Mouse (Mus musculus): ENCODE results near the gene Nin. TPM values are rescaled to one million over a fixed set of nuclear protein-coding genes. Genes with fewer than 3 reads are reported as not detected.
A peak's percentile ranks its signal among the peaks of the same experiment; 100 is the strongest.
"Not testable (repeated sequence)": the region's sequence is repeated elsewhere in the genome, so short reads cannot be mapped to it uniquely, and the experiment has no call there.

Nin gene
- total RNA-seq, 1 experiment, result 13.9 TPM

- in situ Hi-C loops (cut with MboI; ENCODE audit: low sequenced_read_pairs in 2 of 2, unreplicated experiment in 2 of 2), result no loop called here
- no peak overlapping the region for H3K27ac ChIP-seq (ENCODE audit: insufficient read depth, low read depth, low read length, poor library complexity, severe bottlenecking)
Measured at GRCm38 (mm10) chr12:70144637-70145448, 31.3 kb upstream of the Nin start.

GRCm38 (mm10) chr12:70144106-70144587 is 30.6 kb upstream of the Nin start:
- H3K36me3 ChIP-seq (ENCODE audit: control insufficient read depth, insufficient read depth, low read length, poor library complexity, severe bottlenecking); in situ Hi-C loops (cut with MboI; ENCODE audit: low sequenced_read_pairs in 2 of 2, unreplicated experiment in 2 of 2); DNase-seq (ENCODE audit: low read depth, low spot score); H3K27ac ChIP-seq (ENCODE audit: insufficient read depth, low read depth, low read length, poor library complexity, severe bottlenecking); H3K4me3 ChIP-seq (ENCODE audit: insufficient read depth in 1 of 2, low read depth in 1 of 2, low read length in 2 of 2, poor library complexity in 1 of 2, severe bottlenecking in 1 of 2); H3K9me3 ChIP-seq (ENCODE audit: control insufficient read depth, insufficient read depth, low read depth, low read length); H3K9ac ChIP-seq (ENCODE audit: insufficient read depth, low read depth, low read length, poor library complexity, severe bottlenecking); H3K4me1 ChIP-seq (ENCODE audit: control insufficient read depth in 2 of 2, insufficient read depth in 2 of 2, low read length in 2 of 2, poor library complexity in 1 of 2): not testable (repeated sequence)

More at GRCm38 (mm10) chr12:70144637-70145448, 31.3 kb upstream of the Nin start:
- TF ChIP-seq MAFK (IDR thresholded peaks at IDR 0.05; ENCODE audit: insufficient read depth, low read depth, low read length) (no peak), ZC3H11A (IDR thresholded peaks at IDR 0.05; ENCODE audit: borderline replicate concordance, low read depth, low read length) (0 out of 2 replicates have a peak, but pooled peaks have one; percentile 40)
- Histone ChIP-seq H3K36me3 (ENCODE audit: control insufficient read depth, insufficient read depth, low read length, poor library complexity, severe bottlenecking) (no peaks in the 10 kb centered on the region), H3K9me3 (ENCODE audit: control insufficient read depth, insufficient read depth, low read depth, low read length) (no peaks in the 10 kb centered on the region), H3K4me1 (ENCODE audit: control insufficient read depth in 2 of 2, insufficient read depth in 2 of 2, low read length in 2 of 2, poor library complexity in 1 of 2) (peaks cover 0 to 9% of the 10 kb centered on the region in 2 experiments; a peak in 1 of 4 replicates), H3K9ac (ENCODE audit: insufficient read depth, low read depth, low read length, poor library complexity, severe bottlenecking) (no peak overlapping the region), H3K4me3 (ENCODE audit: insufficient read depth in 1 of 2, low read depth in 1 of 2, low read length in 2 of 2, poor library complexity in 1 of 2, severe bottlenecking in 1 of 2) (no peak overlapping the region)
- DNase-seq (ENCODE audit: low read depth, low spot score), result peak; percentile 58

DNA sequence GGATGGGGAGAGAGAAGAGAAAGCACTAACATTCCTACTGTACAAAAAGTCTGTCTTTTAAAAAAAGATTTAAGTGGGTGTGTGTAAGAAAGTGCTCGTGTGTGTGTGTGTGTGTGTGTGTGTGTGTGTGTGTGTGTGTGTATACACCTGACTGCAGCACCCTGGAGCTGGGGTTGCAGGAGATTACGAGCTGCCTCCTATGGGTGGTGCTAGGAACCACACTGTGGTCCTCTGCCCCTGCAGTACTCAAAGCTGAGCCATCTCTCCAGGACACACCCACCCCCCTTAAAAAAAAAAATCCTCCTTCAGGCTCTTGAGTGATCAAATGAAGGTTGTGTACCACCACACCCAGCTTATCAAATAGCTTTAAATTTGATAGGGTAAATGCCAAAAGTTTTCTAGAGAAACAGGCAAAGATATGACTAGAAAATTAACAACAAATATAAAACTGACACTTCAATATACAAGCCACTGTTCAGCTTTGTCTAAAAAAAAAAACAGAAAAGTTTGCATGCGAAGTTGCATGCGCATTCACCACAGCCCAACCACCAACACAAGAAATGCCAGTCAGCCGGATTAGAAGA is 27.6 kb upstream of the Nin start:
- no peak overlapping the region for H3K4me3 ChIP-seq (ENCODE audit: insufficient read depth in 1 of 2, low read depth in 1 of 2, low read length in 2 of 2, poor library complexity in 1 of 2, severe bottlenecking in 1 of 2)
- no peak for DNase-seq (ENCODE audit: low read depth, low spot score)
- no peak for TF ChIP-seq CHD2 (IDR thresholded peaks at IDR 0.05; ENCODE audit: low read depth, low read length)
- TF ChIP-seq ZC3H11A (IDR thresholded peaks at IDR 0.05; ENCODE audit: borderline replicate concordance, low read depth, low read length), result no peak
- no peak for TF ChIP-seq HCFC1 (IDR thresholded peaks at IDR 0.05; ENCODE audit: borderline replicate concordance, insufficient read depth, low read length)
- TF ChIP-seq MAFK (IDR thresholded peaks at IDR 0.05; ENCODE audit: insufficient read depth, low read depth, low read length), result no peak
- no peak for TF ChIP-seq ZNF384 (IDR thresholded peaks at IDR 0.05; ENCODE audit: low read depth, low read length)
- H3K27ac ChIP-seq (ENCODE audit: insufficient read depth, low read depth, low read length, poor library complexity, severe bottlenecking), result no peak overlapping the region
- no peaks in the 10 kb centered on the region for H3K36me3 ChIP-seq (ENCODE audit: control insufficient read depth, insufficient read depth, low read length, poor library complexity, severe bottlenecking)
- no peaks in the 10 kb centered on the region for H3K4me1 ChIP-seq (ENCODE audit: control insufficient read depth in 2 of 2, insufficient read depth in 2 of 2, low read length in 2 of 2, poor library complexity in 1 of 2)
- no peak overlapping the region for H3K9ac ChIP-seq (ENCODE audit: insufficient read depth, low read depth, low read length, poor library complexity, severe bottlenecking)
- in situ Hi-C loops (cut with MboI; ENCODE audit: low sequenced_read_pairs in 2 of 2, unreplicated experiment in 2 of 2), result no loop called here
- no peaks in the 10 kb centered on the region for H3K9me3 ChIP-seq (ENCODE audit: control insufficient read depth, insufficient read depth, low read depth, low read length)

- TF ChIP-seq MAFK (IDR thresholded peaks at IDR 0.05; ENCODE audit: insufficient read depth, low read depth, low read length) (no peak), CHD2 (IDR thresholded peaks at IDR 0.05; ENCODE audit: low read depth, low read length) (no peak), HCFC1 (IDR thresholded peaks at IDR 0.05; ENCODE audit: borderline replicate concordance, insufficient read depth, low read length) (no peak), ZNF384 (IDR thresholded peaks at IDR 0.05; ENCODE audit: low read depth, low read length) (no peak), ZC3H11A (IDR thresholded peaks at IDR 0.05; ENCODE audit: borderline replicate concordance, low read depth, low read length) (no peak)
Measured at GRCm38 (mm10) chr12:70140542-70140941, 27.0 kb upstream of the Nin start.

More at GRCm38 (mm10) chr12:70140542-70140941, 27.0 kb upstream of the Nin start:
- Histone ChIP-seq H3K9me3 (ENCODE audit: control insufficient read depth, insufficient read depth, low read depth, low read length) (no peaks in the 10 kb centered on the region), H3K4me3 (ENCODE audit: insufficient read depth in 1 of 2, low read depth in 1 of 2, low read length in 2 of 2, poor library complexity in 1 of 2, severe bottlenecking in 1 of 2) (no peak overlapping the region), H3K4me1 (ENCODE audit: control insufficient read depth in 2 of 2, insufficient read depth in 2 of 2, low read length in 2 of 2, poor library complexity in 1 of 2) (no peaks in the 10 kb centered on the region), H3K36me3 (ENCODE audit: control insufficient read depth, insufficient read depth, low read length, poor library complexity, severe bottlenecking) (no peaks in the 10 kb centered on the region), H3K27ac (ENCODE audit: insufficient read depth, low read depth, low read length, poor library complexity, severe bottlenecking) (no peak overlapping the region), H3K9ac (ENCODE audit: insufficient read depth, low read depth, low read length, poor library complexity, severe bottlenecking) (no peak overlapping the region)
- in situ Hi-C loops (cut with MboI; ENCODE audit: low sequenced_read_pairs in 2 of 2, unreplicated experiment in 2 of 2), result no loop called here
- DNase-seq (ENCODE audit: low read depth, low spot score), result no peak
